Mouse (Mus musculus): ENCODE measurements around the gene Fam49a. TPM values are rescaled to one million over a fixed set of nuclear protein-coding genes. Genes with fewer than 3 reads are reported as not detected.
A peak's percentile ranks its signal among the peaks of the same experiment; 100 is the strongest.

The Fam49a gene
- polyA plus RNA-seq, 1 experiment: 3.4 TPM

- 30% methylated on average over 5 of the region's 5 CpGs for WGBS
- peak; percentile 73 for DNase-seq
- H3K27me3 ChIP-seq (replicated peaks; ENCODE audit: control insufficient read depth, insufficient read depth, low read length): no peaks in the 10 kb centered on the region
- no peak overlapping the region for H3K27ac ChIP-seq (ENCODE audit: insufficient read depth, low read depth, low read length)
- no peak overlapping the region for H3K4me3 ChIP-seq (ENCODE audit: insufficient read depth, low read depth, low read length)
- H3K36me3 ChIP-seq (ENCODE audit: control insufficient read depth, insufficient read depth, low read length): no peaks in the 10 kb centered on the region
- peak; percentile 98 for TF ChIP-seq CTCF (conservative IDR thresholded peaks at IDR 0.05; ENCODE audit: insufficient read depth, insufficient read length, low read depth, low read length)
- no peak for TF ChIP-seq POLR2A (IDR thresholded peaks at IDR 0.05; ENCODE audit: low read depth, low read length)
- no peaks in the 10 kb centered on the region for H3K4me1 ChIP-seq (ENCODE audit: control insufficient read depth, insufficient read depth, low read length)
Measured at GRCm38 (mm10) chr12:12412674-12413073, 150.7 kb downstream of the Fam49a start.

- H3K27me3 ChIP-seq (replicated peaks; ENCODE audit: control insufficient read depth, insufficient read depth, low read length): no peaks in the 10 kb centered on the region
Measured at GRCm38 (mm10) chr12:12420423-12420822, 158.5 kb downstream of the Fam49a start.

GRCm38 (mm10) chr12:12420841-12421579 is 159.1 kb downstream of the Fam49a start:
- TF ChIP-seq CTCF (conservative IDR thresholded peaks at IDR 0.05; ENCODE audit: insufficient read depth, insufficient read length, low read depth, low read length) (peak; percentile 92), POLR2A (IDR thresholded peaks at IDR 0.05; ENCODE audit: low read depth, low read length) (no peak)
- Histone ChIP-seq H3K27ac (ENCODE audit: insufficient read depth, low read depth, low read length) (no peak overlapping the region), H3K36me3 (ENCODE audit: control insufficient read depth, insufficient read depth, low read length) (no peaks in the 10 kb centered on the region), H3K27me3 (replicated peaks; ENCODE audit: control insufficient read depth, insufficient read depth, low read length) (no peaks in the 10 kb centered on the region), H3K4me1 (ENCODE audit: control insufficient read depth, insufficient read depth, low read length) (no peaks in the 10 kb centered on the region), H3K4me3 (ENCODE audit: insufficient read depth, low read depth, low read length) (peak overlapping the region; percentile 51)
- WGBS: 12% methylated on average over 25 of the region's 25 CpGs
- peak; percentile 80 for DNase-seq

More at GRCm38 (mm10) chr12:12420423-12420822, 158.5 kb downstream of the Fam49a start:
- no peaks in the 10 kb centered on the region for H3K4me1 ChIP-seq (ENCODE audit: control insufficient read depth, insufficient read depth, low read length)
- TF ChIP-seq CTCF (conservative IDR thresholded peaks at IDR 0.05; ENCODE audit: insufficient read depth, insufficient read length, low read depth, low read length): no peak
- TF ChIP-seq POLR2A (IDR thresholded peaks at IDR 0.05; ENCODE audit: low read depth, low read length): no peak
- H3K36me3 ChIP-seq (ENCODE audit: control insufficient read depth, insufficient read depth, low read length): no peaks in the 10 kb centered on the region
- no peak for DNase-seq
- H3K4me3 ChIP-seq (ENCODE audit: insufficient read depth, low read depth, low read length): no peak overlapping the region
- H3K27ac ChIP-seq (ENCODE audit: insufficient read depth, low read depth, low read length): no peak overlapping the region
- 4% methylated on average over 2 of the region's 2 CpGs for WGBS

- H3K27ac ChIP-seq (ENCODE audit: insufficient read depth, low read depth, low read length): no peak overlapping the region
- H3K4me3 ChIP-seq (ENCODE audit: insufficient read depth, low read depth, low read length): no peak overlapping the region
- H3K4me1 ChIP-seq (ENCODE audit: control insufficient read depth, insufficient read depth, low read length): no peaks in the 10 kb centered on the region
- no peak for TF ChIP-seq POLR2A (IDR thresholded peaks at IDR 0.05; ENCODE audit: low read depth, low read length)
- TF ChIP-seq CTCF (conservative IDR thresholded peaks at IDR 0.05; ENCODE audit: insufficient read depth, insufficient read length, low read depth, low read length): no peak
- no peak for DNase-seq
- no peaks in the 10 kb centered on the region for H3K27me3 ChIP-seq (replicated peaks; ENCODE audit: control insufficient read depth, insufficient read depth, low read length)
- no peaks in the 10 kb centered on the region for H3K36me3 ChIP-seq (ENCODE audit: control insufficient read depth, insufficient read depth, low read length)
- 95% methylated on average over 8 of the region's 8 CpGs for WGBS
Measured at GRCm38 (mm10) chr12:12421580-12421878, 159.6 kb downstream of the Fam49a start.

- Histone ChIP-seq H3K4me3 (ENCODE audit: insufficient read depth, low read depth, low read length) (no peak overlapping the region), H3K27me3 (replicated peaks; ENCODE audit: control insufficient read depth, insufficient read depth, low read length) (no peaks in the 10 kb centered on the region), H3K4me1 (ENCODE audit: control insufficient read depth, insufficient read depth, low read length) (no peaks in the 10 kb centered on the region), H3K36me3 (ENCODE audit: control insufficient read depth, insufficient read depth, low read length) (no peaks in the 10 kb centered on the region), H3K27ac (ENCODE audit: insufficient read depth, low read depth, low read length) (no peak overlapping the region)
- WGBS: 74% methylated on average over 5 of the region's 5 CpGs
- no peak for TF ChIP-seq POLR2A (IDR thresholded peaks at IDR 0.05; ENCODE audit: low read depth, low read length)
- no peak for TF ChIP-seq CTCF (conservative IDR thresholded peaks at IDR 0.05; ENCODE audit: insufficient read depth, insufficient read length, low read depth, low read length)
- DNase-seq: no peak
Measured at GRCm38 (mm10) chr12:12425188-12425587, 163.2 kb downstream of the Fam49a start.

- TF ChIP-seq CTCF (conservative IDR thresholded peaks at IDR 0.05; ENCODE audit: insufficient read depth, insufficient read length, low read depth, low read length) (no peak), POLR2A (IDR thresholded peaks at IDR 0.05; ENCODE audit: low read depth, low read length) (no peak)
- H3K4me1 ChIP-seq (ENCODE audit: control insufficient read depth, insufficient read depth, low read length): no peaks in the 10 kb centered on the region
- WGBS: 92% methylated on average over 1 of the region's 1 CpGs
- H3K4me3 ChIP-seq (ENCODE audit: insufficient read depth, low read depth, low read length): no peak overlapping the region
- no peaks in the 10 kb centered on the region for H3K36me3 ChIP-seq (ENCODE audit: control insufficient read depth, insufficient read depth, low read length)
- H3K27me3 ChIP-seq (replicated peaks; ENCODE audit: control insufficient read depth, insufficient read depth, low read length): no peaks in the 10 kb centered on the region
- H3K27ac ChIP-seq (ENCODE audit: insufficient read depth, low read depth, low read length): no peak overlapping the region
- no peak for DNase-seq
Measured at GRCm38 (mm10) chr12:12427285-12427684, 165.3 kb downstream of the Fam49a start.

- no peak for DNase-seq
- 88% methylated on average over 7 of the region's 7 CpGs for WGBS
- H3K4me1 ChIP-seq (ENCODE audit: control insufficient read depth, insufficient read depth, low read length): no peaks in the 10 kb centered on the region
- H3K36me3 ChIP-seq (ENCODE audit: control insufficient read depth, insufficient read depth, low read length): no peaks in the 10 kb centered on the region
- H3K27ac ChIP-seq (ENCODE audit: insufficient read depth, low read depth, low read length): no peak overlapping the region
- TF ChIP-seq POLR2A (IDR thresholded peaks at IDR 0.05; ENCODE audit: low read depth, low read length): no peak
- no peak for TF ChIP-seq CTCF (conservative IDR thresholded peaks at IDR 0.05; ENCODE audit: insufficient read depth, insufficient read length, low read depth, low read length)
- H3K27me3 ChIP-seq (replicated peaks; ENCODE audit: control insufficient read depth, insufficient read depth, low read length): no peaks in the 10 kb centered on the region
- no peak overlapping the region for H3K4me3 ChIP-seq (ENCODE audit: insufficient read depth, low read depth, low read length)
Measured at GRCm38 (mm10) chr12:12428886-12429285, 166.9 kb downstream of the Fam49a start.

All from kidney, adult 2 months (tissue).